Mouse (Mus musculus) intestine, embryonic 14.5 days (tissue): ENCODE results near the gene Sorl1. TPM values are rescaled to one million over a fixed set of nuclear protein-coding genes. Genes with fewer than 3 reads are reported as not detected.

Experiments
- ATAC-seq: fragments of 200-750 bp; cut with Nextera tagmentation; replicated peaks from 2 replicates; pipeline ENCODE4 v1.8.0; 2017; ENCODE audit warnings: low read depth, moderate number of reproducible peaks, moderate TSS enrichment, moderate library complexity; ENCODE audit not compliant: low FRiP score, low TSS enrichment
- DNase-seq: peaks from one replicate; pipeline ENCODE4 v3.0.0-alpha.2; 2018; ENCODE audit warnings: low spot score
- H3K27ac ChIP-seq: fragments of 300-500 bp; sonication (generic); 2 replicates; pipeline ENCODE4 v1.5.1; 2014; ENCODE audit warnings: low read depth, mild to moderate bottlenecking, control low read depth
- H3K27me3 ChIP-seq: fragments of 300-500 bp; sonication (generic); replicated peaks from 2 replicates; pipeline ENCODE4 v1.6.1; 2014; ENCODE audit warnings: low read length, control low read depth; ENCODE audit not compliant: control insufficient read depth, insufficient read depth
- H3K36me3 ChIP-seq: fragments of 300-500 bp; sonication (generic); 2 replicates; pipeline ENCODE4 v1.6.1; 2014; ENCODE audit warnings: low read length, control low read depth; ENCODE audit not compliant: control insufficient read depth, insufficient read depth
- H3K4me1 ChIP-seq: fragments of 300-500 bp; sonication (generic); replicated peaks from 2 replicates; pipeline ENCODE4 v1.6.1; 2014; ENCODE audit warnings: low read length, control low read depth, mixed read lengths; ENCODE audit not compliant: control insufficient read depth, insufficient read depth
- H3K4me2 ChIP-seq: fragments of 300-500 bp; sonication (generic); 2 replicates; pipeline ENCODE4 v1.6.1; 2014; ENCODE audit warnings: low read length
- H3K4me3 ChIP-seq: fragments of 300-500 bp; sonication (generic); 2 replicates; pipeline ENCODE4 v1.5.1; 2014; ENCODE audit warnings: low read depth, low read length, control low read depth, mixed read lengths
- H3K9ac ChIP-seq: fragments of 300-500 bp; sonication (generic); 2 replicates; pipeline ENCODE4 v1.6.1; 2014; ENCODE audit warnings: mild to moderate bottlenecking, low read length
- H3K9me3 ChIP-seq: fragments of 300-500 bp; sonication (generic); 2 replicates; pipeline ENCODE4 v1.6.1; 2016; ENCODE audit warnings: low read length, control low read depth; ENCODE audit not compliant: control insufficient read depth
- WGBS: fragments of 180-500 bp; shearing (Covaris S2); extraction: QIAGEN DNeasy Blood & Tissue Kit; methylation state at CpG from one replicate; pipeline ENCODE4 v1.1.7; 2014; 5-methylcytosine and 5-hydroxymethylcytosine counted together
- polyA plus RNA-seq: library from polyadenylated mRNA; unstranded; fragments of >200 nt; fragmentation: Nextera tagmentation; extraction: Ambion mirVana; gene quantifications from 2 replicates; pipeline ENCODE4 v1.2.1, GENCODE M21; 2014

The Sorl1 gene
- polyA plus RNA-seq, 1 experiment from 2014 or later = 12.2 TPM

DNA sequence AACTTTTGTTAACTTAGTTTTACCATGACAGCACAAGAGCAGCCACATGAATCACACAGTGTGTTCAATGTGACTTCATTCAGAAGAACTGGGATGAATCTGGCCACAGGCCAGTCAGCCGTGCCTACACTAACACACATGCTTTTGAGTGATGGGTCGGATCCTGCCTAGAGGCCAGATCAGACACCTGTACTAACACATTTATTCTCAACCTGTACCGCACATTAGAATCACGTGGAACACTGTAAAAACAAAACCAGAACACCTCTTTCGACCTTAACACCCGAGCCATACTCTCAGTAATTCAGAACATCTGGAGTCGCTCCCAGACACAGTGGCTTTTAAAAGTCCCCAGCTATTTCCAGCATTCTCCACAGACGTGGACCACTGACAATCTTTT lies 119.0 kb downstream of the Sorl1 start:
- 0 out of 2 replicates have a peak, but pooled peaks cover 2% of the 10 kb centered on the region for H3K36me3 ChIP-seq
- no peak overlapping the region for H3K4me3 ChIP-seq
- H3K27me3 ChIP-seq = no peaks in the 10 kb centered on the region
- H3K4me2 ChIP-seq = no peak overlapping the region
- WGBS = 53% methylated on average over 8 of the region's 8 CpGs
- H3K27ac ChIP-seq = no peak overlapping the region
- no peak overlapping the region for H3K9ac ChIP-seq
- no peaks in the 10 kb centered on the region for H3K9me3 ChIP-seq
- DNase-seq (no peak), ATAC-seq (no peak)
- no peaks in the 10 kb centered on the region for H3K4me1 ChIP-seq

DNA sequence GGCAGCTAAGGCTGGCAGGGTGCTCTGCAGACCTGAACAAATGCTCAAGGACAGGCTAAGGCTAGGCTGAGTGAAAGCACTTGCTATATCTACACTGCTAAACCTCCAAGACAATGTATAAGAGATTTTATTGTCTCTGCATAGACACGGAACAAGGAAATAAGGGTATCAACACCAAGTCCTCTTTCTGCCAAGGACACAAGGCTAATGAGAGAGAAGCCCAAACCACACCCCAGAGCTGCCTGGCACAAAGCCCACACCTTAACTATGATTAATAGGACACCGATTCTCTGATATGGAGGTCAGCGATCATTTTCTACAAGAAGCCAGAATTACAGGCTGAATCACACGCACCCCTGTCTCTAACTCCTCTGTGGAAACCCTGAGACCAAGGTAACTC lies 120.0 kb downstream of the Sorl1 start:
- no peaks in the 10 kb centered on the region for H3K27me3 ChIP-seq
- ATAC-seq = no peak
- H3K27ac ChIP-seq = no peak overlapping the region
- no peak overlapping the region for H3K9ac ChIP-seq
- no peak for DNase-seq
- H3K4me2 ChIP-seq = no peak overlapping the region
- H3K4me3 ChIP-seq = no peak overlapping the region
- H3K36me3 ChIP-seq = 0 out of 2 replicates have a peak, but pooled peaks cover 2% of the 10 kb centered on the region
- 85% methylated on average over 4 of the region's 4 CpGs for WGBS
- H3K9me3 ChIP-seq = no peaks in the 10 kb centered on the region
- no peaks in the 10 kb centered on the region for H3K4me1 ChIP-seq

DNA sequence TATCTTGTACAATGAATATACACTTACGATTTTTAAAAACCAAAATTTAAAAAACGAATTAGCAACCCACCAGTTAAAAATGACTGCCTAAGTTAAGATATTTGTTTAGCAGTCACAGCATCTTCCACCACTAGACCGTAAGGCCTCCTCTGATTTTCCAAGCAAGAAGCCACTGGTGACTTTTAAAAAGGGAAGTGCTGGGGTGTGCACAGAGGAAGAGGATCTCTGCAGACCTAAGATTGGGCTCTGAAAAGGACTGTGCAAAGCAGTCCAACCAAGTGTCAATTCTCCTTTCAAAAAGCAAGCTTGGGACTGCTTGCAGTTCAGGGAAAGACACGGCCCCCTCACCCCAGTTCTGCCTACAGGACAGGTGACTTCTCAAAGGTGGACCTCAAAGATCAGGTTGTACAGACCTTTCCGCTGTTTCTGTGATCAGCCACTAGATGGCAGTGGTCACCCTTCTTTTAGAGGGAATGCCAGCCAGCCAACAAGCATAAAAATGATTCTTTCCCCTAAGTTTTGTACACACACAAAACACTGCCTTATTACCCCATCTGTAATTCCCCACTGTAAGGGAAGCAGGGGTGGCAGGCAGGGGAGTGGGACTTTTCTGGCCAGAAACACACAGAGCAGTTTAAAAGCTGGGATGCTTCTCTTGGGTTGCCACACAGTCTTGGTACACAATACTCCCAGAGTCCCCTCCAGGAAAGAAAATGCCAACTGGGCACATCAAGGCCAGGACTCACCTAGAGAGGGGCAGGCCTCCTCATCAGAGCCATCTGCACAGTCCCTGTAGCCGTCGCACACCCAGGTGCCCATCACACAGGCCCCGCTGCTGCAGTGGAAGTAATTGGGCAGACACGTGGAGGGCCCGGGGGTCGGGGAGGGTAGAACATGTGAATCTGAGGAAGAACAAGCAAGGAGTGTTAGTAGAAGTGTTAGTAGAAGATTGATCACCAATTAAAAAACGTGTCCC lies 124.3 kb downstream of the Sorl1 start:
- Histone ChIP-seq H3K4me1 (no peaks in the 10 kb centered on the region), H3K36me3 (0 out of 2 replicates have a peak, but pooled peaks cover 2% of the 10 kb centered on the region), H3K4me2 (no peak overlapping the region), H3K4me3 (no peak overlapping the region), H3K27me3 (no peaks in the 10 kb centered on the region), H3K9me3 (no peaks in the 10 kb centered on the region), H3K9ac (no peak overlapping the region), H3K27ac (no peak overlapping the region)
- peak; percentile 72 for DNase-seq
- WGBS = 71% methylated on average over 12 of the region's 12 CpGs
- no peak for ATAC-seq

DNA sequence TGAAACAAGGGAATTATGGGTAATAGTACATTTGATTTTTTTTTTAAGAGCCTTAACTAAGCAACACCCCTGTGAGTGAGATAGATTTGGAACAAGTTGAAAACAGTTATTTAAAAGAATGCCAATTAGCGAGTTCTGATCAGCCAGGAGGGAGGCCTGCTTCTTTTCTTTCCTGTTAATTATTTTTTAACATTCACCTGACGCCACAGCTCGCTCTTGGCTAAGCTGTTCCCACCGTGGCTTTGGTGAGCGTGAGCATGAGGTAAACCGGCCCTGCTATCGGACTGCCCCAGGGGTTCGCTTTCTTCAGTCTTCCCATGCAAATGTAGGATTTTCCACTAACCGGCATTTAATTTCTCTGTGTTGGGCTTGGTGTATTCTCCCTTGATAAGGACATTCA lies 128.8 kb downstream of the Sorl1 start:
- DNase-seq (no peak), ATAC-seq (no peak)
- 90% methylated on average over 9 of the region's 9 CpGs for WGBS
- Histone ChIP-seq H3K4me3 (no peak overlapping the region), H3K27ac (no peak overlapping the region), H3K9me3 (no peaks in the 10 kb centered on the region), H3K27me3 (no peaks in the 10 kb centered on the region), H3K4me2 (no peak overlapping the region), H3K9ac (no peak overlapping the region), H3K4me1 (no peaks in the 10 kb centered on the region), H3K36me3 (0 out of 2 replicates have a peak, but pooled peaks cover 7% of the 10 kb centered on the region)

DNA sequence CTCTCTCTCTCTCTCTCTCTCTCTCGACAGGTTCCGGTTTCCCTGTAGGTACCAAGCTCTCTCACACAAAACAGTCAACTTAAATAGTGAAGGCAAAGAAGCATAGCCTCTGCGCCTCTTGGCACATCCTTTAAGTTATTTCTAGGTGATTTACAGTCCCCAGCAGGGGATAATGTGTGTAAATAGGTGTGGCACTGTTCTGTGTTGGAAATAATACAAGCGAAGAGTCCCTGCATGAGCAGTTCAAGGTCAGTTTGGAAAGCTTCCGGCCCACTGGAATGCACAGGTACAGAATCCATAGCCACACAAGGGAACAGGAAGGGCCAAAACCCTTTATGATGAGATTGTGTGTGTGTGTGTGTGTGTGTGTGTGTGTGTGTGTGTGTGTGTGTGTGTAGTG lies 130.3 kb downstream of the Sorl1 start:
- no peak overlapping the region for H3K9ac ChIP-seq
- H3K4me2 ChIP-seq = no peak overlapping the region
- H3K27ac ChIP-seq = no peak overlapping the region
- 77% methylated on average over 5 of the region's 5 CpGs for WGBS
- H3K4me3 ChIP-seq = no peak overlapping the region
- DNase-seq (no peak), ATAC-seq (no peak)
- H3K27me3 ChIP-seq = no peaks in the 10 kb centered on the region
- no peaks in the 10 kb centered on the region for H3K9me3 ChIP-seq
- H3K4me1 ChIP-seq = no peaks in the 10 kb centered on the region
- 0 out of 2 replicates have a peak, but pooled peaks cover 7% of the 10 kb centered on the region for H3K36me3 ChIP-seq

DNA sequence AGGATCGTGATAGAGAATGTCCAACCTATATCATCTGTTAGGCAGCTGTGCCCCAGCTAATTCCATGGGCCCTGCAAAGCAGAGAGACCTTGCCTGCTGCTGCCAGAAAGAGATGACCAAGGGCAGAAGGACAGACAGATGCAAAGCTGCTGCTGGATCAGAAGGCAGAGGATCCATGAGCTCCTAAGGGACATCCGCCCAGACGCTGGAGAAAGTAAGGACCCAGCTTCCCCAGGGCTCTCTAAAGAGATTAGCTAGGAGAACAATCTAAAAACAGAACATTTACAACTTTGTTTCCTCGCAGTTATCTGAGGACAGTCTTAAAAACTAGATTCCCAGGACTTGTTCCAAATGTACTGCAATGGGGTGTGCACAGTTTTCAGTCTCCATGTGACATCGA lies 131.3 kb downstream of the Sorl1 start:
- Histone ChIP-seq H3K27me3 (no peaks in the 10 kb centered on the region), H3K4me1 (no peaks in the 10 kb centered on the region), H3K4me2 (no peak overlapping the region), H3K9me3 (no peaks in the 10 kb centered on the region), H3K4me3 (no peak overlapping the region), H3K9ac (no peak overlapping the region), H3K27ac (no peak overlapping the region), H3K36me3 (0 out of 2 replicates have a peak, but pooled peaks cover 7% of the 10 kb centered on the region)
- DNase-seq (no peak), ATAC-seq (no peak)
- 87% methylated on average over 5 of the region's 5 CpGs for WGBS

DNA sequence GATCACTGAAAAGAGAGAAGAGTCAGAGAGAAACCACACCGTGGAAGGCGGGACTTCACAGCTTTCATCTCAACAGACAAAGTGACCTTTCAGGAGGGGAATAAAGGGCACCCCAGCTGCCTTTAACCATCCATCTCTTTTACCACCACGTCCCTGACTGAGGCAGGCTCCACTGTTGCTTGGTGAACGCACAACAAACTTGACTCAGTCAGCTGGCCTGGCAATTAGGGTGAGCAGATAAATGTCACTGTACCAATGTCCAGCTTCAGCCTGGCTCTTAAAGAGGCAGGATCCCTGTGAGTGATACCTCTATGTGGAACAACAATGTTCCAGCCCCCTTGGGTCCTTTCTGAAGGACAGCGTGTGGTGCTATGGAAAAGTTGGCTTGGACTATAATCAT lies 138.5 kb downstream of the Sorl1 start:
- ATAC-seq (no peak), DNase-seq (no peak)
- 75% methylated on average over 5 of the region's 5 CpGs for WGBS
- Histone ChIP-seq H3K9me3 (no peaks in the 10 kb centered on the region), H3K4me2 (no peak overlapping the region), H3K27ac (no peak overlapping the region), H3K27me3 (no peaks in the 10 kb centered on the region), H3K4me3 (no peak overlapping the region), H3K4me1 (0 out of 2 replicates have a peak, but pooled peaks cover 2% of the 10 kb centered on the region), H3K36me3 (no peaks in the 10 kb centered on the region), H3K9ac (no peak overlapping the region)

DNA sequence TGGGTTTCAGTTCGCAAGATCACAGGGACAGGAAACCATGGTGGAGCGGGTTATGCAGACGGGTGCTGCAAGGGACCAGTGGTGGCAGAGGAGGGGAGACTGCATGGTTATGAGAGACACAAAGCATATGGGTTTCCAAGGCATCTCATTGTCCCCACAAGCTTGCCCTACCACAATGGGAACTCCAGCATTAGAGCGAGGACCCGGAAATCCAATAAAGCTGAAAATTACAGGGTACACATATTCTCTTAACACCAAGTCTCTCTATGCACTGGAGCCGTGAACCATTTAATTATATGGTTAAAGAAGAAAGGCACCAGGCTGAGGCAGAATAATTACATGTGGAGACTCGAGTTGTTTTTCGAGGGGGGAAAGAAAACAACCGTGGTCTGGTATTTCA lies 139.0 kb downstream of the Sorl1 start:
- Histone ChIP-seq H3K9ac (no peak overlapping the region), H3K4me2 (no peak overlapping the region), H3K27me3 (no peaks in the 10 kb centered on the region), H3K36me3 (no peaks in the 10 kb centered on the region), H3K27ac (no peak overlapping the region), H3K4me1 (0 out of 2 replicates have a peak, but pooled peaks cover 2% of the 10 kb centered on the region), H3K9me3 (no peaks in the 10 kb centered on the region), H3K4me3 (no peak overlapping the region)
- ATAC-seq = no peak
- WGBS = 86% methylated on average over 9 of the region's 9 CpGs
- DNase-seq = no peak
